Mouse (Mus musculus) liver, postnatal 0 days (tissue): ENCODE measurements around the gene Cds1. TPM values are rescaled to one million over a fixed set of nuclear protein-coding genes. Genes with fewer than 3 reads are reported as not detected.
A peak's percentile ranks its signal among the peaks of the same experiment; 100 is the strongest.

ENCODE experiments used
- ATAC-seq: fragments of 200-750 bp; cut with Nextera tagmentation; 2 replicates; pipeline ENCODE4 v1.8.0; 2017; ENCODE audit warnings: mild to moderate bottlenecking, moderate library complexity
- DNase-seq: peaks from one replicate; pipeline ENCODE4 v3.0.0-alpha.2; 2016
- H3K27ac ChIP-seq: fragments of 300-500 bp; sonication (generic); 2 replicates; pipeline ENCODE4 v1.5.1; 2014; ENCODE audit warnings: antibody characterized with exemption, moderate library complexity, mild to moderate bottlenecking, low read depth
- H3K27me3 ChIP-seq: fragments of 300-500 bp; sonication (generic); 2 replicates; pipeline ENCODE4 v1.6.1; 2014; ENCODE audit warnings: low read length, control low read depth, mixed read lengths; ENCODE audit not compliant: insufficient read depth
- H3K36me3 ChIP-seq: fragments of 300-500 bp; sonication (generic); replicated peaks from 2 replicates; pipeline ENCODE4 v1.6.1; 2014; ENCODE audit warnings: mild to moderate bottlenecking, control low read depth, low read length, moderate library complexity, mixed read lengths; ENCODE audit not compliant: insufficient read depth
- H3K4me1 ChIP-seq: fragments of 300-500 bp; sonication (generic); 2 replicates; pipeline ENCODE4 v1.6.1; 2014; ENCODE audit warnings: antibody characterized with exemption, mild to moderate bottlenecking, control low read depth; ENCODE audit not compliant: insufficient read depth
- H3K4me2 ChIP-seq: fragments of 300-500 bp; sonication (generic); 2 replicates; pipeline ENCODE4 v1.6.1; 2014; ENCODE audit warnings: low read depth, mild to moderate bottlenecking, low read length, moderate library complexity, mixed read lengths
- H3K4me3 ChIP-seq: fragments of 300-500 bp; sonication (generic); 2 replicates; pipeline ENCODE4 v1.5.1; 2014; ENCODE audit warnings: low read depth, low read length
- H3K9ac ChIP-seq: fragments of 300-500 bp; sonication (generic); replicated peaks from 2 replicates; pipeline ENCODE4 v1.6.1; 2014; ENCODE audit warnings: mild to moderate bottlenecking, moderate library complexity
- H3K9me3 ChIP-seq: fragments of 300-500 bp; sonication (generic); 2 replicates; pipeline ENCODE4 v1.6.1; 2016; ENCODE audit warnings: mild to moderate bottlenecking, control low read depth, low read length, mixed read lengths
- CTCF ChIP-seq: sonication (generic); IDR thresholded peaks from 2 replicates; pipeline ENCODE4 v1.5.1; 2016; ENCODE audit warnings: antibody characterized with exemption, low read depth
- EP300 ChIP-seq: IDR thresholded peaks from 2 replicates; pipeline ENCODE4 v1.6.1; 2016; ENCODE audit warnings: antibody characterized with exemption, low read depth, mild to moderate bottlenecking
- WGBS: fragments of 180-500 bp; shearing (Covaris S2); extraction: QIAGEN DNeasy Blood & Tissue Kit; methylation state at CpG from one replicate; pipeline ENCODE4 v1.1.7; 2014; ENCODE audit not compliant: insufficient replicate concordance; 5-methylcytosine and 5-hydroxymethylcytosine counted together
- polyA plus RNA-seq: library from polyadenylated mRNA; unstranded; fragments of >200 nt; fragmentation: Nextera tagmentation; extraction: Ambion mirVana; gene quantifications from 2 replicates; pipeline ENCODE4 v1.2.1, GENCODE M21; 2015

Cds1 gene
- polyA plus RNA-seq, 1 experiment from 2014 or later: 0.39 TPM

- Histone ChIP-seq H3K4me1 (no peaks in the 10 kb centered on the region), H3K4me3 (no peak overlapping the region), H3K27me3 (no peaks in the 10 kb centered on the region), H3K9ac (no peak overlapping the region), H3K27ac (no peak overlapping the region), H3K36me3 (peaks cover 63% of the 10 kb centered on the region), H3K9me3 (no peaks in the 10 kb centered on the region), H3K4me2 (no peak overlapping the region)
- ATAC-seq (no peak), DNase-seq (peak; percentile 36)
- WGBS: 80% methylated on average over 7 of the region's 7 CpGs
- no peak for TF ChIP-seq EP300
- TF ChIP-seq CTCF: peak; percentile 46
These were observed 89.7 kb downstream of the Cds1 start for GRCm38 (mm10) chr5:101854667-101855066.

DNA sequence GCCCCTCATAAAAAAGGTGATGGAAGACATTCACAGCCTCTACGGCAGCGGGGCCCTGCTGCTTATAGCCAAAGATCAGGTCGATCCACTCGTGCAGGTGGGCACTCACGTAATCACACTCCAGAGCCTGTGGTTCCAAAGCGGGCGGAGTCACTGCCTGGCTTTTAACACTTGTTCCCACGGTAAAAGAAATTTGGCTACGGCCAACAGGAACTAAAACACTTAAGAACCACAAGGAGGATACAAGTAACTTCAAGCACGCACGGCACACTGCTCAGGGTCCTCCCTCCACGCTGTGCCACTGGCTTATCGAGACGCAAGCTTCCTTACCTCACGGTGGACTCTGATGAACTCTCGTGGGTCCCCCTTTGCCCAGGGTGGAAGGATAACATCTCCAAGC lies 90.5 kb downstream of the Cds1 start:
- DNase-seq (no peak), ATAC-seq (no peak)
- WGBS: 89% methylated on average over 16 of the region's 16 CpGs
- Histone ChIP-seq H3K36me3 (peaks cover 57% of the 10 kb centered on the region), H3K4me2 (no peak overlapping the region), H3K9ac (no peak overlapping the region), H3K27ac (no peak overlapping the region), H3K4me1 (no peaks in the 10 kb centered on the region), H3K27me3 (no peaks in the 10 kb centered on the region), H3K9me3 (no peaks in the 10 kb centered on the region), H3K4me3 (no peak overlapping the region)
- TF ChIP-seq EP300 (no peak), CTCF (no peak)

- H3K27me3 ChIP-seq: no peaks in the 10 kb centered on the region
- no peak for TF ChIP-seq CTCF
- no peak for TF ChIP-seq EP300
- no peaks in the 10 kb centered on the region for H3K9me3 ChIP-seq
- no peak overlapping the region for H3K4me3 ChIP-seq
- H3K4me2 ChIP-seq: no peak overlapping the region
- H3K9ac ChIP-seq: no peak overlapping the region
- WGBS: 87% methylated on average over 10 of the region's 10 CpGs
- ATAC-seq: no peak
- peaks cover 66% of the 10 kb centered on the region for H3K36me3 ChIP-seq
- no peak for DNase-seq
- no peaks in the 10 kb centered on the region for H3K4me1 ChIP-seq
- H3K27ac ChIP-seq: no peak overlapping the region
These were observed 94.0 kb downstream of the Cds1 start for GRCm38 (mm10) chr5:101858891-101859436.

DNA sequence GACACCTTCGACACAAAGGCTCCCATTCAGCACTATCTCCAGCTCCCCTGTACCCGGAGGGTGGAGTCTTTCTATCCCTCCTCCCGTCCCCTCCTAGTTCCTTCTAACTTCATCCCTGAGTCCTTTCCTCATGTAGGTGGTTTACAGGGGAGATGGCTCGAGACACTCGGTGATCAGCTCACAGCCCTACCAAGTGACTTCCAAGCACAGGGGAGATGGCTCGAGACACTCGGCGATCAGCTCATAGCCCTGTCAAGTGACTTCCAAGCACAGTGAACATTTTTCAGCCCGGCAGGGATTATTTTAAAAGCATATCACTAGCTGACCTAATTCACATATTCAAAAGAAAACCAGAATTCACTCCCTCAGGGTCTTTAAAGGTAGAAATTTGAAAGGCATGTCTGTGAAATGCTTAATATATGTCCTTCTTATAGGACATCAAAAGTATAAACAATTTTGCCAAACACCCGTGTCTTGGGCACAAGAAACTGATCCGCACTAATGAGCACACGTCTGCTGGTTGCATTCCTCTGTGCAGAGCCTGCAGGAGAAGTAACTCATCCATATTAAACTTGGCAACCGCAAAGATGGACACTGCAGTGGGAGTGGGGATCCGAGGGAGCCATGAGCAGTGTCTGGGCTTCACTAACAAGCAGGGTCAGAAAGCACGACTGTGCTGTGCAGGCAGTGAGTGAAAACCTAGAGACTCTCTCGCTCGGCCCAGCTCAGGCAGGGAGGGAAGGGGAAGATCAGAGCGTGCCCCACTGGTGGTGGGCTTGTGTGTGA lies 97.0 kb downstream of the Cds1 start:
- 84% methylated on average over 18 of the region's 18 CpGs for WGBS
- Histone ChIP-seq H3K36me3 (peaks cover 60% of the 10 kb centered on the region), H3K9ac (no peak overlapping the region), H3K27me3 (no peaks in the 10 kb centered on the region), H3K27ac (no peak overlapping the region), H3K4me1 (no peaks in the 10 kb centered on the region), H3K9me3 (no peaks in the 10 kb centered on the region), H3K4me3 (no peak overlapping the region), H3K4me2 (no peak overlapping the region)
- ATAC-seq: no peak
- no peak for TF ChIP-seq CTCF
- TF ChIP-seq EP300: no peak
- DNase-seq: no peak

GRCm38 (mm10) chr5:101862651-101863050 lies 97.7 kb downstream of the Cds1 start:
- H3K4me1 ChIP-seq: no peaks in the 10 kb centered on the region
- no peak for ATAC-seq
- DNase-seq: no peak
- H3K9ac ChIP-seq: no peak overlapping the region
- H3K9me3 ChIP-seq: no peaks in the 10 kb centered on the region
- H3K4me2 ChIP-seq: no peak overlapping the region
- TF ChIP-seq CTCF (no peak), EP300 (no peak)
- no peaks in the 10 kb centered on the region for H3K27me3 ChIP-seq
- 88% methylated on average over 8 of the region's 8 CpGs for WGBS
- no peak overlapping the region for H3K27ac ChIP-seq
- no peak overlapping the region for H3K4me3 ChIP-seq
- peaks cover 66% of the 10 kb centered on the region for H3K36me3 ChIP-seq

DNA sequence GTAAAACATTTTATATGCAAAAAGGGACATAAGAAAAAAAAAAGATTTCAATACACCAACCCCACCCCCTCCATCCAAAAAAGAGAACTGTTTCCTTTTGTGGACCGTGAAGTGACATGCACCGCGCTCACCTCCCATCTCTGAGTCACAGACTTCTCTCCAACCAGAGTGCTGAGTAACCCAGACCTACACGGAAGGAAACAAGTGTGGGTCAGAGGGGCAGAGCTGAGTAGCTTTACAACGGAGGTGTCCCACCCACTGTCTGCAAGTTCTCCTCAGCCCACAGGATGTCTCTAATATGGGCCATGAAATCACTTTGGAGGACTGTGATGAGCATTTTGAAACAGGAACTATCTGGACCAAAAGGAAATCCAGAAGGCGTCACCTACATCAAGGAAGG lies 99.0 kb downstream of the Cds1 start:
- no peak overlapping the region for H3K4me2 ChIP-seq
- H3K9me3 ChIP-seq: no peaks in the 10 kb centered on the region
- H3K9ac ChIP-seq: no peak overlapping the region
- TF ChIP-seq CTCF (no peak), EP300 (no peak)
- no peaks in the 10 kb centered on the region for H3K4me1 ChIP-seq
- 66% methylated on average over 6 of the region's 6 CpGs for WGBS
- peaks cover 67% of the 10 kb centered on the region for H3K36me3 ChIP-seq
- ATAC-seq (no peak), DNase-seq (no peak)
- H3K27ac ChIP-seq: no peak overlapping the region
- H3K27me3 ChIP-seq: no peaks in the 10 kb centered on the region
- H3K4me3 ChIP-seq: no peak overlapping the region
